Mouse (Mus musculus): ENCODE data around the gene Rad51d. TPM values are rescaled to one million over a fixed set of nuclear protein-coding genes. Genes with fewer than 3 reads are reported as not detected.
A peak's percentile ranks its signal among the peaks of the same experiment; 100 is the strongest.
"Not testable (repeated sequence)": the region's sequence is repeated elsewhere in the genome, so short reads cannot be mapped to it uniquely, and the experiment has no call there.

Rad51d gene
- total RNA-seq (2012; rRNA removed): 8.2 and 9.1 TPM in 2 replicates

DNA sequence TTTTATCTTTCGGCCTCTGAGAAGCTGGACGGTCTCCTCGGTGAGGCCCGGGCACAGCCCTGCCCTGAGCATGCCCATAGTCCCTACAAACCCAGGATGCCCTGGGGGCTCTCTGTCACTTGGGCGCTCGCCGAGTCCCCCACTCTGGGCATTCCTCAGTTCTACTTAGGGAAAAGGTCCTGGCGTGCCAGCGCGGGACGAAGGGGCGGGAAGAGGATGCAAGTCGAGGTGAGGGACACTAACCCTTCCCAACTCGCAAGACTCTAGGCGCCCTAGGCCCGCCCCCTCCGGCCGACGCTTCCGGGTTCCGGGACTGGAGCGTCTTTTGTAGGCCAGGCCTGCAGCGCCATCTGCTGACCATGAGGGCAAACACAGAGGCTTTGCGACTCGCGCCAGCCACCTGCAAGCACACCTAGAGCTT, at the start of gene Rad51d:
Gene Rad51d, minus strand, starts transcription at position 273 of the 421 bp plus-strand sequence.
- in situ Hi-C loops (cut with MboI; ENCODE audit: low sequenced_read_pairs in 2 of 2, unreplicated experiment in 2 of 2): loop anchor here in 1 of 2 experiments (25.0 kb wide), 1 partner anchor 653 kb away; no protein-coding TSS in a partner anchor
- H3K4me3 ChIP-seq (ENCODE audit: insufficient read depth in 1 of 2, low read depth in 1 of 2, low read length in 2 of 2, poor library complexity in 1 of 2, severe bottlenecking in 1 of 2): peak within 1 kb of the TSS; percentile 71 to 90
- H3K9me3 ChIP-seq (ENCODE audit: control insufficient read depth, insufficient read depth, low read depth, low read length): no peaks in the 10 kb centered on the region
- no peaks in the 10 kb centered on the region for H3K36me3 ChIP-seq (ENCODE audit: control insufficient read depth, insufficient read depth, low read length, poor library complexity, severe bottlenecking)
- TF ChIP-seq ZC3H11A (IDR thresholded peaks at IDR 0.05; ENCODE audit: borderline replicate concordance, low read depth, low read length) (peak; percentile 82), MAFK (IDR thresholded peaks at IDR 0.05; ENCODE audit: insufficient read depth, low read depth, low read length) (no peak)
- no peak within 1 kb of the TSS for H3K27ac ChIP-seq (ENCODE audit: insufficient read depth, low read depth, low read length, poor library complexity, severe bottlenecking)
- H3K9ac ChIP-seq (ENCODE audit: insufficient read depth, low read depth, low read length, poor library complexity, severe bottlenecking): peak within 1 kb of the TSS; percentile 75
- peaks cover 0 to 4% of the 10 kb centered on the region in 2 experiments; a peak in 1 of 4 replicates for H3K4me1 ChIP-seq (ENCODE audit: control insufficient read depth in 2 of 2, insufficient read depth in 2 of 2, low read length in 2 of 2, poor library complexity in 1 of 2)
- peak; percentile 96 for DNase-seq (ENCODE audit: low read depth, low spot score)

- in situ Hi-C loops (cut with MboI; ENCODE audit: low sequenced_read_pairs in 2 of 2, unreplicated experiment in 2 of 2): no loop called here
- no peaks in the 10 kb centered on the region for H3K36me3 ChIP-seq (ENCODE audit: control insufficient read depth, insufficient read depth, low read length, poor library complexity, severe bottlenecking)
- no peaks in the 10 kb centered on the region for H3K9me3 ChIP-seq (ENCODE audit: control insufficient read depth, insufficient read depth, low read depth, low read length)
- H3K27ac ChIP-seq (ENCODE audit: insufficient read depth, low read depth, low read length, poor library complexity, severe bottlenecking): no peak overlapping the region
- H3K4me1 ChIP-seq (ENCODE audit: control insufficient read depth in 2 of 2, insufficient read depth in 2 of 2, low read length in 2 of 2, poor library complexity in 1 of 2): peaks cover 0 to 5% of the 10 kb centered on the region in 2 experiments; a peak in 1 of 4 replicates
- DNase-seq (ENCODE audit: low read depth, low spot score): no peak
- peak overlapping the region; percentile 24 to 47 for H3K4me3 ChIP-seq (ENCODE audit: insufficient read depth in 1 of 2, low read depth in 1 of 2, low read length in 2 of 2, poor library complexity in 1 of 2, severe bottlenecking in 1 of 2)
- TF ChIP-seq CHD2 (IDR thresholded peaks at IDR 0.05; ENCODE audit: low read depth, low read length) (no peak), ZC3H11A (IDR thresholded peaks at IDR 0.05; ENCODE audit: borderline replicate concordance, low read depth, low read length) (no peak), HCFC1 (IDR thresholded peaks at IDR 0.05; ENCODE audit: borderline replicate concordance, insufficient read depth, low read length) (no peak), MAFK (IDR thresholded peaks at IDR 0.05; ENCODE audit: insufficient read depth, low read depth, low read length) (no peak), ZNF384 (IDR thresholded peaks at IDR 0.05; ENCODE audit: low read depth, low read length) (no peak)
- H3K9ac ChIP-seq (ENCODE audit: insufficient read depth, low read depth, low read length, poor library complexity, severe bottlenecking): peak overlapping the region; percentile 71
These were observed 42.8 kb upstream of the Rad51d start for GRCm38 (mm10) chr11:82933186-82933585.

- H3K4me3 ChIP-seq (ENCODE audit: insufficient read depth in 1 of 2, low read depth in 1 of 2, low read length in 2 of 2, poor library complexity in 1 of 2, severe bottlenecking in 1 of 2): peak overlapping the region; percentile 30 to 57; a peak in 3 of 4 replicates
- H3K9ac ChIP-seq (ENCODE audit: insufficient read depth, low read depth, low read length, poor library complexity, severe bottlenecking); DNase-seq (ENCODE audit: low read depth, low spot score); H3K36me3 ChIP-seq (ENCODE audit: control insufficient read depth, insufficient read depth, low read length, poor library complexity, severe bottlenecking); H3K27ac ChIP-seq (ENCODE audit: insufficient read depth, low read depth, low read length, poor library complexity, severe bottlenecking); H3K9me3 ChIP-seq (ENCODE audit: control insufficient read depth, insufficient read depth, low read depth, low read length); H3K4me1 ChIP-seq (ENCODE audit: control insufficient read depth in 2 of 2, insufficient read depth in 2 of 2, low read length in 2 of 2, poor library complexity in 1 of 2); in situ Hi-C loops (cut with MboI; ENCODE audit: low sequenced_read_pairs in 2 of 2, unreplicated experiment in 2 of 2): not testable (repeated sequence)
These were observed 41.4 kb upstream of the Rad51d start for GRCm38 (mm10) chr11:82931671-82932450.

- not testable (repeated sequence) for H3K27ac ChIP-seq (ENCODE audit: insufficient read depth, low read depth, low read length, poor library complexity, severe bottlenecking); DNase-seq (ENCODE audit: low read depth, low spot score)
These were observed 40.7 kb upstream of the Rad51d start for GRCm38 (mm10) chr11:82931161-82931560.

DNA sequence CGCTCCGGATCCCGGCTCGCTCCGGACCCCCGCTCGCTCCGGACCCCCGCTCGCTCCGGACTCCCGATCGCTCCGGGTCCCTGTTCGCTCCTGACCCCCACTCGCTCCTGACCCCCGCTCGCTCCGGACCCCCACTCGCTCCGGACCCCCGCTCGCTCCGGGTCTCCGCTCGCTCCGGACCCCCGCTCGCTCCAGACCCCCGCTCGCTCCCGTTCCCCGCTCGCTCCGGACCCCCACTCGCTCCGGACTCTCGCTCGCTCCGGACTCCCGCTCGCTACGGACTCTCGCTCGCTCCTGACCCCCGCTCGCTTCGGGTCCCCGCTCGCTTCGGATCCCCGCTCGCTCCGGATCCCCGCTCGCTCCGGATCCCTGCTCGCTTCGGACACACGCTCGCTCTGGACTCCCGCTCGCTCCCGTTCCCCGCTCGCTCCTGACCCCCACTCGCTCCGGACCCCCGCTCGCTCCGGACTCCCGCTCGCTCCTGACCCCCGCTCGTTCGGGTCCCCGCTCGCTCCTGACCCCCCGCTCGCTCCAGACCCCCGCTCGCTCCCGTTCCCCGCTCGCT, 40.1 kb upstream of the Rad51d start:
- in situ Hi-C loops (cut with MboI; ENCODE audit: low sequenced_read_pairs in 2 of 2, unreplicated experiment in 2 of 2); H3K27ac ChIP-seq (ENCODE audit: insufficient read depth, low read depth, low read length, poor library complexity, severe bottlenecking); H3K36me3 ChIP-seq (ENCODE audit: control insufficient read depth, insufficient read depth, low read length, poor library complexity, severe bottlenecking); H3K9ac ChIP-seq (ENCODE audit: insufficient read depth, low read depth, low read length, poor library complexity, severe bottlenecking); H3K4me1 ChIP-seq (ENCODE audit: control insufficient read depth in 2 of 2, insufficient read depth in 2 of 2, low read length in 2 of 2, poor library complexity in 1 of 2); H3K9me3 ChIP-seq (ENCODE audit: control insufficient read depth, insufficient read depth, low read depth, low read length): not testable (repeated sequence)
- peak overlapping the region; percentile 57 to 64 for H3K4me3 ChIP-seq (ENCODE audit: insufficient read depth in 1 of 2, low read depth in 1 of 2, low read length in 2 of 2, poor library complexity in 1 of 2, severe bottlenecking in 1 of 2)
- peak; percentile 44 for DNase-seq (ENCODE audit: low read depth, low spot score)

More at GRCm38 (mm10) chr11:82931161-82931560, 40.7 kb upstream of the Rad51d start:
- H3K9me3 ChIP-seq (ENCODE audit: control insufficient read depth, insufficient read depth, low read depth, low read length); H3K9ac ChIP-seq (ENCODE audit: insufficient read depth, low read depth, low read length, poor library complexity, severe bottlenecking); in situ Hi-C loops (cut with MboI; ENCODE audit: low sequenced_read_pairs in 2 of 2, unreplicated experiment in 2 of 2); H3K36me3 ChIP-seq (ENCODE audit: control insufficient read depth, insufficient read depth, low read length, poor library complexity, severe bottlenecking); H3K4me1 ChIP-seq (ENCODE audit: control insufficient read depth in 2 of 2, insufficient read depth in 2 of 2, low read length in 2 of 2, poor library complexity in 1 of 2): not testable (repeated sequence)
- peak overlapping the region; percentile 12 to 57; a peak in 2 of 4 replicates for H3K4me3 ChIP-seq (ENCODE audit: insufficient read depth in 1 of 2, low read depth in 1 of 2, low read length in 2 of 2, poor library complexity in 1 of 2, severe bottlenecking in 1 of 2)

Data from ES-E14 (cell line).